Mouse (Mus musculus): ENCODE measurements around the gene Kmt2c. TPM values are rescaled to one million over a fixed set of nuclear protein-coding genes. Genes with fewer than 3 reads are reported as not detected.
"Not testable (repeated sequence)": the region's sequence is repeated elsewhere in the genome, so short reads cannot be mapped to it uniquely, and the experiment has no call there.

The Kmt2c gene
- total and polyA plus RNA-seq, 2 experiments from 2014 or later: 11.6 to 49.4 TPM

DNA sequence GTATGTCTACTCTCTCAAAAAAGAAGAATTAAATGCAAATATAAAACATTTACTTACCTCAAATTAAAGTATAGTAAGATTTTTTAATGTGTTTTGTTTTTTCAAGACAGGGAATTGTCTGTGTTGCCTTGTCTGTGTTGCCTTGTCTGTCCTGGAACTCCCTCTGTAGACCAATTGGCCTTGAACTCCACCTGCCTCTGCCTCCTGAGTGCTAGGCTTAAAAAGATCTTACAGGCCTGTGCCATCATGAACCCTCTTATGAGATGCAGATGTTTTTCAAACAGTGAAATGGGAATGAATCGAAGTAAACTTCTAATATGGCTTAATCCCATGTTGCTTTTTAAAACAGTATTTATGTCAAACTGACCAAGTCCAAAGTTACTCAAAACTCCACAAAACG is 1.9 kb downstream of the Kmt2c start:
- ATAC-seq (ENCODE audit: low FRiP score) (no peak), DNase-seq (ENCODE audit: low spot score) (no peak)
- TF ChIP-seq CTCF (IDR thresholded peaks at IDR 0.05): no peak
- WGBS: 41% methylated on average over 2 of the region's 2 CpGs
- Histone ChIP-seq H3K9me3 (ENCODE audit: low read length) (no peaks in the 10 kb centered on the region), H3K27me3 (ENCODE audit: insufficient read depth, low read length) (no peaks in the 10 kb centered on the region), H3K27ac (ENCODE audit: low read depth, low read length) (no peak overlapping the region), H3K36me3 (ENCODE audit: insufficient read depth, low read length) (no peaks in the 10 kb centered on the region), H3K4me3 (ENCODE audit: low read depth, low read length) (peak overlapping the region; percentile 98), H3K4me1 (ENCODE audit: insufficient read depth, low read length) (0 out of 2 replicates have a peak, but pooled peaks cover 3% of the 10 kb centered on the region), H3K4me2 (ENCODE audit: low read depth, low read length, poor library complexity, severe bottlenecking) (peak overlapping the region; percentile 59), H3K9ac (replicated peaks; ENCODE audit: low read length, poor library complexity, severe bottlenecking) (no peak overlapping the region)

DNA sequence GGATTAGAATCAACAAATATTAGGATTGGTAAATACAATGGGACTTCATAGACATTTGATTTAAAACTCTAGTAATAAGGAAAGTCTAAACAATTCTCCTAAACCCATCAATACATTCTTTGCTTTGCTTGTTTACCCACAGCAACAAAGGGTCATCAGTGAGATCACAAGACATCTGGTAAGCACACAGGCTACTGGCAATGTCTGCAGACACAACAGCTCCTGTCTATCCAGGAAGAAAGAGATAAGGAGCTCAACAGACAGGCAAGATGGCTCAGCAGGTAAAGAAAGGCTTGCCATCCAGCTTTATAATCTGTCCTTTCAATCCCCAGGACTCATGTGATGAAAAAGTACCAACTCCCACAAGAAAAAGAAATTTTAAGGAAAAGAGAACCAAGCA is 19.7 kb downstream of the Kmt2c start:
- Histone ChIP-seq H3K4me1 (ENCODE audit: insufficient read depth, low read length) (no peaks in the 10 kb centered on the region), H3K36me3 (ENCODE audit: insufficient read depth, low read length) (no peaks in the 10 kb centered on the region), H3K27me3 (ENCODE audit: insufficient read depth, low read length) (no peaks in the 10 kb centered on the region), H3K9ac (replicated peaks; ENCODE audit: low read length, poor library complexity, severe bottlenecking) (no peak overlapping the region), H3K4me3 (ENCODE audit: low read depth, low read length) (no peak overlapping the region), H3K4me2 (ENCODE audit: low read depth, low read length, poor library complexity, severe bottlenecking) (no peak overlapping the region), H3K9me3 (ENCODE audit: low read length) (no peaks in the 10 kb centered on the region), H3K27ac (ENCODE audit: low read depth, low read length) (no peak overlapping the region)
- DNase-seq (ENCODE audit: low spot score): no peak
- no peak for ATAC-seq (ENCODE audit: low FRiP score)
- TF ChIP-seq CTCF (IDR thresholded peaks at IDR 0.05): no peak

DNA sequence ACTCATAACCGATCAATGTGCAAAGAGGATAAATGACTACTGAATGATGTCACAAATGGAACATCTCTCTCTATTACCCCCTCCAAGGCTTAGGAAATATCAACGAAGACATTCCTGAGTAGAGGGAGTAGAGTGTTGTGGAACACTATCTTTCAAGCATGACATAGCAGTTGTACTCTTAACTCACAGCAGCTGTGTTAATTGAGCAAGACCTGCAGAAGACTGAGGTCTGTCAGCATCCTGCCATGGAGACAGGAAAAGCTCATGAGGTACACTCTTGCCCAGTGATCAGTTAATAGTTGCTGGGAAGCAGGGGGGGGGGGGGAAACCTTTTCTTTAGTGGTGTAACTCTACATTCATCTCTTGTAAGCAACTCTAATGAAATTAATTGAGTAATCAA is 22.8 kb downstream of the Kmt2c start:
- DNase-seq (ENCODE audit: low spot score) (no peak), ATAC-seq (ENCODE audit: low FRiP score) (no peak)
- no peaks in the 10 kb centered on the region for H3K36me3 ChIP-seq (ENCODE audit: insufficient read depth, low read length)
- TF ChIP-seq CTCF (IDR thresholded peaks at IDR 0.05): no peak
- H3K4me3 ChIP-seq (ENCODE audit: low read depth, low read length): no peak overlapping the region
- 89% methylated on average over 2 of the region's 2 CpGs for WGBS
- H3K27me3 ChIP-seq (ENCODE audit: insufficient read depth, low read length): no peaks in the 10 kb centered on the region
- no peak overlapping the region for H3K9ac ChIP-seq (replicated peaks; ENCODE audit: low read length, poor library complexity, severe bottlenecking)
- H3K4me2 ChIP-seq (ENCODE audit: low read depth, low read length, poor library complexity, severe bottlenecking): no peak overlapping the region
- no peaks in the 10 kb centered on the region for H3K4me1 ChIP-seq (ENCODE audit: insufficient read depth, low read length)
- no peaks in the 10 kb centered on the region for H3K9me3 ChIP-seq (ENCODE audit: low read length)
- no peak overlapping the region for H3K27ac ChIP-seq (ENCODE audit: low read depth, low read length)

DNA sequence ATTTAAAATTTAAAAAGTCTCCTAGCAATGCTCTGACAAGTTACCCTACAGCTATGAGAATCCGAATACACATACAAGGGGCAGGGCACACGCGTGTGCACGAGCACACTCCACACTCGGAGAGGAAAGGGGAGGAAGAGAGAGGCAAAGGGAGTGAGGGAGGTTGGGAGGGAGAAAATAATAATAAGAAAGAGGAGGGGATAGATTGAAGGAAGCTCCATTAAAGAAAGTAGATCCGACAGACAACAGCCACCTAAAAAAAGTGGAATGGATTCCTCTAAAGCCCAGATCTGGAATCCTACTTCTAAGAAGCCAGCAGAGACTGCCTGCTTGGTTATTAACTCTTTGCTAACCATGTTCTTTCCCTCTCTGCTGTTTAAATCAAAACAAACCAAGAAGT is 26.5 kb downstream of the Kmt2c start:
- Histone ChIP-seq H3K4me1 (ENCODE audit: insufficient read depth, low read length) (no peaks in the 10 kb centered on the region), H3K9me3 (ENCODE audit: low read length) (no peaks in the 10 kb centered on the region), H3K4me2 (ENCODE audit: low read depth, low read length, poor library complexity, severe bottlenecking) (peak overlapping the region; percentile 52), H3K27me3 (ENCODE audit: insufficient read depth, low read length) (no peaks in the 10 kb centered on the region), H3K4me3 (ENCODE audit: low read depth, low read length) (peak overlapping the region; percentile 41), H3K36me3 (ENCODE audit: insufficient read depth, low read length) (no peaks in the 10 kb centered on the region), H3K27ac (ENCODE audit: low read depth, low read length) (peak overlapping the region; percentile 59), H3K9ac (replicated peaks; ENCODE audit: low read length, poor library complexity, severe bottlenecking) (peak overlapping the region; percentile 51)
- WGBS: under 1% methylated on average over 6 of the region's 6 CpGs
- no peak for TF ChIP-seq CTCF (IDR thresholded peaks at IDR 0.05)
- no peak for ATAC-seq (ENCODE audit: low FRiP score)
- peak; percentile 68 for DNase-seq (ENCODE audit: low spot score)

DNA sequence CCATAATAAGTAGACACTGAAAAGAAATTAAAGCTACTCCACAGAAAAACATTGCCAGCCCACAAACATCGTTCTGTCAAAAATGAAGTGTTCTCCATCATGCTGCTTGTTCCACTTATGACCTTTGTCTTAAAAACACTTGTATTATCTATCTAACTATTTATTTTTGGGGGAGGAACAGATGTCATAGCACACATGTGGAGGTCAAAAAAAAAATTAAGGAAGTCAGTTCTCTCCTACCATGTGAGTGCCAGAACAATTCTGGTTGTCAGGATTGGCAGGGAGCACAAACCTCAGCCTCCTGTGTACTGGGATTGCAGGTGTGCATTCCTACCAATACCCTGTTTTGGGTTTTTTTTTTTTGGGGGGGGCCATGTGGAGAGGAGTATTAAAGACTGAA is 36.6 kb downstream of the Kmt2c start:
- no peak for ATAC-seq (ENCODE audit: low FRiP score)
- H3K27ac ChIP-seq (ENCODE audit: low read depth, low read length): no peak overlapping the region
- 88% methylated on average over 1 of the region's 1 CpGs for WGBS
- no peaks in the 10 kb centered on the region for H3K36me3 ChIP-seq (ENCODE audit: insufficient read depth, low read length)
- no peak overlapping the region for H3K9ac ChIP-seq (replicated peaks; ENCODE audit: low read length, poor library complexity, severe bottlenecking)
- no peaks in the 10 kb centered on the region for H3K27me3 ChIP-seq (ENCODE audit: insufficient read depth, low read length)
- no peak overlapping the region for H3K4me3 ChIP-seq (ENCODE audit: low read depth, low read length)
- no peaks in the 10 kb centered on the region for H3K9me3 ChIP-seq (ENCODE audit: low read length)
- no peak for TF ChIP-seq CTCF (IDR thresholded peaks at IDR 0.05)
- no peaks in the 10 kb centered on the region for H3K4me1 ChIP-seq (ENCODE audit: insufficient read depth, low read length)
- DNase-seq (ENCODE audit: low spot score): no peak
- no peak overlapping the region for H3K4me2 ChIP-seq (ENCODE audit: low read depth, low read length, poor library complexity, severe bottlenecking)

DNA sequence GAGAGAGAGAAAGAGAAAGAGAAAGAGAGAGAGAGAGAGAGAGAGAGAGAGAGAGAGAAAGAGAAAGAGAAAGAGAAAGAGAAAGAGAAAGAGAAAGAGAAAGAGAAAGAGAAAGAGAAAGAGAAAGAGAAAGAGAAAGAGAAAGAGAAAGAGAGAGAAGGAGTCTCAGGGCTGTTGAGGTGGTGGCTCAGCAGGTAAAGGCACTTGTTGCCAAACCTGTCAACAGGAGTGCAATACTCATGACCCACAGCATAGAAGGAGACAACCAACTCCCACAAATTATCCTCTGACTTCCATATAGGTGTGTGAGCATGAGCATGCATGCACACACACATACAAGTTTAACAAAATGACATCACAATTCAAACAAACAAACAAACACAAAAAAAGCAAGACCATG is 43.2 kb downstream of the Kmt2c start:
- not testable (repeated sequence) for H3K9ac ChIP-seq (replicated peaks; ENCODE audit: low read length, poor library complexity, severe bottlenecking); H3K4me1 ChIP-seq (ENCODE audit: insufficient read depth, low read length); H3K36me3 ChIP-seq (ENCODE audit: insufficient read depth, low read length); H3K27ac ChIP-seq (ENCODE audit: low read depth, low read length); H3K4me2 ChIP-seq (ENCODE audit: low read depth, low read length, poor library complexity, severe bottlenecking); H3K9me3 ChIP-seq (ENCODE audit: low read length); H3K4me3 ChIP-seq (ENCODE audit: low read depth, low read length); DNase-seq (ENCODE audit: low spot score); H3K27me3 ChIP-seq (ENCODE audit: insufficient read depth, low read length); ATAC-seq (ENCODE audit: low FRiP score)

DNA sequence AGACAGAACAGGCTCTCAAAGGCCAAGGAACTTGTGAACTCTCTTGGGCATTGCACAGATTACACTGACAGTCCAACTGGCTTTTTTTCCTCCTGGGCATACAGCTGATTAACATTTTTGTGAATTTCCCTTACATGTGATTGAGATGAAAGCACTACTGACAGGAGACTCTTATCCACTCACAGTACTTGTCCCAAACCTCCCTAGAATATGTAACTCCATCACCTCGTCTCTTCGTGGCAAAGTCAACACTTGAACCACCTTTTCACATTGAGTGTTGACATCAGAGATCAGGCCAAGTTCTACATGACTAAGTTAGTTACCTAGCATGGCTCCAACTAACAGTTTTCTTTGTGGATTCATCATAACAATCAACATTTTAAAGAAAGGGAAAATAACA is 45.9 kb downstream of the Kmt2c start:
- no peak overlapping the region for H3K9ac ChIP-seq (replicated peaks; ENCODE audit: low read length, poor library complexity, severe bottlenecking)
- no peaks in the 10 kb centered on the region for H3K27me3 ChIP-seq (ENCODE audit: insufficient read depth, low read length)
- no peak for TF ChIP-seq CTCF (IDR thresholded peaks at IDR 0.05)
- H3K4me1 ChIP-seq (ENCODE audit: insufficient read depth, low read length): no peaks in the 10 kb centered on the region
- 77% methylated on average over 2 of the region's 2 CpGs for WGBS
- no peak for DNase-seq (ENCODE audit: low spot score)
- H3K9me3 ChIP-seq (ENCODE audit: low read length): no peaks in the 10 kb centered on the region
- no peaks in the 10 kb centered on the region for H3K36me3 ChIP-seq (ENCODE audit: insufficient read depth, low read length)
- H3K4me3 ChIP-seq (ENCODE audit: low read depth, low read length): no peak overlapping the region
- no peak for ATAC-seq (ENCODE audit: low FRiP score)
- H3K4me2 ChIP-seq (ENCODE audit: low read depth, low read length, poor library complexity, severe bottlenecking): no peak overlapping the region
- H3K27ac ChIP-seq (ENCODE audit: low read depth, low read length): no peak overlapping the region
